Mouse (Mus musculus) thymus, adult 2 months (tissue): Measurements from ENCODE around the gene Ufl1. TPM values are rescaled to one million over a fixed set of nuclear protein-coding genes. Genes with fewer than 3 reads are reported as not detected.
"Not testable (repeated sequence)": the region's sequence is repeated elsewhere in the genome, so short reads cannot be mapped to it uniquely, and the experiment has no call there.

Experiments
- DNase-seq: peaks from one replicate; pipeline ENCODE4 v3.0.0; 2021
- H3K27ac ChIP-seq: fragments of 200-500 bp; 2 replicates; pipeline ENCODE4 v1.5.1; 2012; ENCODE audit warnings: low read length, control low read depth; ENCODE audit not compliant: control insufficient read depth, insufficient read depth
- H3K27me3 ChIP-seq: fragments of 200-500 bp; 2 replicates; pipeline ENCODE4 v1.6.1; 2012; ENCODE audit warnings: mild to moderate bottlenecking, low read length, moderate library complexity, mixed read lengths; ENCODE audit not compliant: control insufficient read depth, insufficient read depth
- H3K36me3 ChIP-seq: fragments of 200-500 bp; 2 replicates; pipeline ENCODE4 v1.6.1; 2012; ENCODE audit warnings: mild to moderate bottlenecking, low read length, moderate library complexity; ENCODE audit not compliant: control insufficient read depth, insufficient read depth
- H3K4me1 ChIP-seq: fragments of 200-500 bp; replicated peaks from 2 replicates; pipeline ENCODE4 v1.6.1; 2012; ENCODE audit warnings: low read length; ENCODE audit not compliant: control insufficient read depth, insufficient read depth
- H3K4me3 ChIP-seq: fragments of 200-500 bp; 2 replicates; pipeline ENCODE4 v1.5.1; 2012; ENCODE audit warnings: mild to moderate bottlenecking, low read length, control low read depth, moderate library complexity; ENCODE audit not compliant: control insufficient read depth, insufficient read depth
- CTCF ChIP-seq: fragments of 200-500 bp; IDR thresholded peaks from 2 replicates; pipeline ENCODE4 v1.5.1; 2012; ENCODE audit warnings: mild to moderate bottlenecking, control low read depth, low read length, moderate library complexity, borderline replicate concordance; ENCODE audit not compliant: control insufficient read depth, poor library complexity, insufficient read depth; ENCODE audit errors: extremely low read depth
- POLR2A ChIP-seq: fragments of 200-500 bp; IDR thresholded peaks from 2 replicates; pipeline ENCODE4 v1.6.1; 2012; ENCODE audit warnings: mild to moderate bottlenecking, low read length, control low read depth, moderate library complexity; ENCODE audit not compliant: control insufficient read depth, poor library complexity, insufficient read depth; ENCODE audit errors: extremely low read depth
- WGBS: fragments of 180-500 bp; shearing (Covaris S2); methylation state at CpG from one replicate; pipeline ENCODE4 v1.1.7; 2018; 5-methylcytosine and 5-hydroxymethylcytosine counted together
- polyA plus RNA-seq: library from polyadenylated mRNA; depleted of rRNA; stranded (reverse); fragments of >200 nt; gene quantifications from 2 replicates; pipeline ENCODE4 v1.2.3, GENCODE M21; 2012

Gene Ufl1
- polyA plus RNA-seq, 1 experiment: 4.6 TPM

DNA sequence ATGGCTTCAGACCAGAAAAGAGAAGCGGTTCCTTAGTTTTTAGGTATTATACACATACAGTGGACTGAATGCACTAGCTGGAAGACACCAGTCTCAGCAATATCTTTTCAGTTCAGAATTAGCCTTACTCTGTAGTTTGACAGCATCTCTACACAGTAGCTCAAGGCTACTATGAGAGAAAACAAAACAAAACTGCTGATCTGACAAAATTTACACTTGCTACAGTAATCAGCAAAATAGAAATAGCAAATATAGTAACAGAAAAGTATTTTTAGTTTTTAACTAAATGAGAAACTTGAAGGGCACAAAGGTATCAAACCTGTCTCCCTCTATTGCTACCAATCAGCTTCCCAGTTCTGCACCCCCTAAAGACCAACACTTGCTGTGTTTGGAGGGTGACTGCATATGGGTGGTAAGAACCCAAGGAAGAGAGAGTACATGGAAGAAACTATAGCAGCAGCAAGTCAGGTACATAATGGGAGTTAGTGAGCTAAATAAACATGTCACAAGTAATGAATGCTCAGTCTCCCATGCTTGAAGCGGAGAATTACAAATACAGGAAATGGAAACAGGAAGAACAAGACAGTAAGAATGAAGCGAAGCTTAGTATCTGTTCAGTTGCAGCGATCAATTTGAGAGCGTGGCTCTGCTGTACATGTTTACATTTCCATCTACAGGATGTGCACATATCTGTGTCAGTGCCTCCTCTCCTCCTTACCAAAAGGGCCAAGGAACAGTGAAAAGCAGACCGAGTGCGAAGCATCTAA, 8.6 kb downstream of the Ufl1 start:
- H3K36me3 ChIP-seq: peaks cover 46% of the 10 kb centered on the region
- no peak overlapping the region for H3K27ac ChIP-seq
- TF ChIP-seq CTCF (no peak), POLR2A (no peak)
- H3K4me3 ChIP-seq: no peak overlapping the region
- H3K4me1 ChIP-seq: no peaks in the 10 kb centered on the region
- H3K27me3 ChIP-seq: no peaks in the 10 kb centered on the region
- no peak for DNase-seq
- WGBS: 97% methylated on average over 7 of the region's 7 CpGs

GRCm38 (mm10) chr4:25271926-25272325, 9.7 kb downstream of the Ufl1 start:
- H3K27me3 ChIP-seq: no peaks in the 10 kb centered on the region
- WGBS: 92% methylated on average over 1 of the region's 1 CpGs
- no peak overlapping the region for H3K4me3 ChIP-seq
- no peak for DNase-seq
- H3K4me1 ChIP-seq: no peaks in the 10 kb centered on the region
- no peak overlapping the region for H3K27ac ChIP-seq
- H3K36me3 ChIP-seq: peaks cover 38% of the 10 kb centered on the region
- no peak for TF ChIP-seq POLR2A
- TF ChIP-seq CTCF: no peak

DNA sequence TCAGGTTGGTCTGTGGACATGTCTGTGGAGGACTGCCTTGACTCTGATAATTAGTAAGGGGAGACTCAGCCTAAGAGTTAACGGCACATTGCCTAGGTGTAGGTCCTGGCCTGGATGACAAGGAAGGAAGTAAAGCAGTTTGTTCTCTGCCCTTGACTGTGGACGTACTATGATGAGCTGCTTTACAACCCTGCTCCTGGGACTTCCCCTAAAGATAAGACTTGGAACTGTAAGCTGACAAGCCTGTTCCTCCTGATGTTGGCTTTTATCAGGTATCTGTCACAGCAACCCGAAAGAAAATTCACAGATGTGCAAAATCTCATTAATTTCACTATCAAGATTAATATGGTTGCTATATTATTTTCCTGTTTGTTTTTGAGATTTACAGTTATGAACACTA, 14.5 kb downstream of the Ufl1 start:
- Histone ChIP-seq H3K36me3 (peaks cover 21% of the 10 kb centered on the region), H3K27ac (no peak overlapping the region), H3K27me3 (no peaks in the 10 kb centered on the region), H3K4me1 (no peaks in the 10 kb centered on the region), H3K4me3 (no peak overlapping the region)
- no peak for DNase-seq
- WGBS: 99% methylated on average over 3 of the region's 3 CpGs
- TF ChIP-seq POLR2A (no peak), CTCF (no peak)

- 91% methylated on average over 7 of the region's 7 CpGs for WGBS
- Histone ChIP-seq H3K27me3 (no peaks in the 10 kb centered on the region), H3K27ac (no peak overlapping the region), H3K4me3 (no peak overlapping the region), H3K36me3 (peaks cover 38% of the 10 kb centered on the region), H3K4me1 (no peaks in the 10 kb centered on the region)
- TF ChIP-seq POLR2A: no peak
- TF ChIP-seq CTCF: no peak
- no peak for DNase-seq
Observed at GRCm38 (mm10) chr4:25257822-25258398, 23.7 kb downstream of the Ufl1 start.

DNA sequence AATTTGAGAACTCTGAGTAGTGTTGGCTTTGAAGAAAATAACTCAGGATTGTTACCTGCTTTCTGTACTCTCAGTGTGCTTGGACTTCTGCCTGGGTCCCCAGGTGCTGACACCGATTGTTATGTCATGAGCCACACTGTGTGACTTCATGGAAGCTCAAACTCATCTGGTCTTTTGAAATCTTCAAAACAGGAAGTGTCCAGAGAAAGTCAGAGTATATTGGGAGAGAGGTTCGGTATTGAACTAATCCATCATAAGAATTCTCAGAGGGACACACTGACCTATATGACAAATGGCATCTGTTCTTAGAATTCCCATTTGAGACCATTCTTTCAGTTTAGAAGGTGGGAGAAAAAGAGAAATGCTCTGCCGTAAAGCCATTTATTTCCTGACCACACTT, 38.8 kb downstream of the Ufl1 start, which contains the start of gene Fhl5:
Fhl5 (minus strand) TSS at position 101 of the 400 bp plus-strand sequence.
- Histone ChIP-seq H3K36me3 (no peaks in the 10 kb centered on the region), H3K27ac (no peak within 1 kb of the TSS), H3K27me3 (no peaks in the 10 kb centered on the region), H3K4me1 (no peaks in the 10 kb centered on the region), H3K4me3 (no peak within 1 kb of the TSS)
- DNase-seq: no peak
- TF ChIP-seq CTCF: no peak
- no peak for TF ChIP-seq POLR2A
- WGBS: 82% methylated on average over 3 of the region's 3 CpGs

GRCm38 (mm10) chr4:25235663-25236062, 46.0 kb downstream of the Ufl1 start:
- H3K4me1 ChIP-seq, H3K36me3 ChIP-seq, DNase-seq, H3K27ac ChIP-seq, H3K4me3 ChIP-seq, H3K27me3 ChIP-seq: not testable (repeated sequence)
- 93% methylated on average over 1 of the region's 1 CpGs for WGBS

GRCm38 (mm10) chr4:25233767-25234166, 47.9 kb downstream of the Ufl1 start:
- not testable (repeated sequence) for H3K4me3 ChIP-seq, H3K36me3 ChIP-seq, DNase-seq, H3K27ac ChIP-seq, H3K4me1 ChIP-seq, H3K27me3 ChIP-seq
- 91% methylated on average over 1 of the region's 1 CpGs for WGBS
